Mouse (Mus musculus) heart, embryonic 11.5 days (tissue): ENCODE results near the gene Rps6kb2. TPM values are rescaled to one million over a fixed set of nuclear protein-coding genes. Genes with fewer than 3 reads are reported as not detected.
A peak's percentile ranks its signal among the peaks of the same experiment; 100 is the strongest.

Source experiments
- ATAC-seq: fragments of 200-750 bp; cut with Nextera tagmentation; replicated peaks from 2 replicates; pipeline ENCODE4 v1.8.0; 2017; ENCODE audit warnings: moderate library complexity; ENCODE audit not compliant: insufficient number of reproducible peaks, low FRiP score, low TSS enrichment
- H3K27ac ChIP-seq: fragments of 300-500 bp; sonication (generic); 2 replicates; pipeline ENCODE4 v1.5.1; 2014; ENCODE audit warnings: mild to moderate bottlenecking, low read depth, low read length
- H3K27me3 ChIP-seq: fragments of 300-500 bp; sonication (generic); 2 replicates; pipeline ENCODE4 v1.6.1; 2014; ENCODE audit warnings: mild to moderate bottlenecking, low read length, mixed read lengths; ENCODE audit not compliant: control insufficient read depth, insufficient read depth
- H3K36me3 ChIP-seq: fragments of 300-500 bp; sonication (generic); 2 replicates; pipeline ENCODE4 v1.6.1; 2014; ENCODE audit warnings: mild to moderate bottlenecking, low read length, moderate library complexity, mixed read lengths; ENCODE audit not compliant: control insufficient read depth, insufficient read depth
- H3K4me1 ChIP-seq: fragments of 300-500 bp; sonication (generic); 2 replicates; pipeline ENCODE4 v1.6.1; 2014; ENCODE audit warnings: low read length; ENCODE audit not compliant: control insufficient read depth, insufficient read depth
- H3K4me2 ChIP-seq: fragments of 300-500 bp; sonication (generic); 2 replicates; pipeline ENCODE4 v1.6.1; 2014; ENCODE audit warnings: mild to moderate bottlenecking, moderate library complexity
- H3K4me3 ChIP-seq: fragments of 300-500 bp; sonication (generic); 2 replicates; pipeline ENCODE4 v1.5.1; 2014; ENCODE audit warnings: low read depth, low read length
- H3K9ac ChIP-seq: fragments of 300-500 bp; sonication (generic); 2 replicates; pipeline ENCODE4 v1.6.1; 2014; ENCODE audit warnings: mild to moderate bottlenecking, low read depth, low read length, moderate library complexity
- H3K9me3 ChIP-seq: fragments of 300-500 bp; sonication (generic); replicated peaks from 2 replicates; pipeline ENCODE4 v1.6.1; 2016; ENCODE audit warnings: low read length; ENCODE audit not compliant: control insufficient read depth
- WGBS: fragments of 180-500 bp; shearing (Covaris S2); extraction: QIAGEN DNeasy Blood & Tissue Kit; methylation state at CpG from one replicate; pipeline ENCODE4 v1.1.7; 2014; ENCODE audit not compliant: insufficient replicate concordance; 5-methylcytosine and 5-hydroxymethylcytosine counted together
- polyA plus RNA-seq: library from polyadenylated mRNA; unstranded; fragments of >200 nt; fragmentation: Nextera tagmentation; extraction: Ambion mirVana; gene quantifications from 2 replicates; pipeline ENCODE4 v1.2.1, GENCODE M21; 2014

The Rps6kb2 gene
- polyA plus RNA-seq, 1 experiment from 2014 or later = 38.1 TPM

DNA sequence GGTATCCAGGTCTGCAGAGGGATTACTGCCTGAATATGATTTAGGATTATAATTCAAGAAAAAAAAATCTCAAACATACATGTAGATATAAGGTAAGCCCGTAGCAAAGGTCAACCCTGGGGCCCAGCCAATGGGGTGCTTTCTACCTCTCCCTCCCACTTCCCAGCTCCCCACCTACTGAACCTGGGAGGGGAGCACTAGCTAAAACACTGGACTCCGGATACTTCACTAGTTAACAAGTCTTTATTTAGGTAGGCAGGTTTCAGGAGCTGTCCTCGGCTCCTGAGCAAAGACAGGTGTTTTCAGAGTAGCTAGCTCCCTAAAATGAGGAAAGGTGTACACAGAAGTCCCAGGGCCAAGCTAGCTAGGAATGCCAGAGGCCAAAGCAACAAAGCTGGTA is 946 bp upstream of the Rps6kb2 start:
- no peak overlapping the region for H3K4me3 ChIP-seq
- no peak overlapping the region for H3K4me2 ChIP-seq
- H3K27ac ChIP-seq = no peak overlapping the region
- H3K9me3 ChIP-seq = no peaks in the 10 kb centered on the region
- H3K36me3 ChIP-seq = peaks cover 6% of the 10 kb centered on the region; the same call in 1 of the 2 replicates
- no peaks in the 10 kb centered on the region for H3K27me3 ChIP-seq
- H3K4me1 ChIP-seq = peaks cover 9% of the 10 kb centered on the region
- H3K9ac ChIP-seq = no peak overlapping the region
- WGBS = 70% methylated on average over 3 of the region's 3 CpGs
- ATAC-seq = no peak

DNA sequence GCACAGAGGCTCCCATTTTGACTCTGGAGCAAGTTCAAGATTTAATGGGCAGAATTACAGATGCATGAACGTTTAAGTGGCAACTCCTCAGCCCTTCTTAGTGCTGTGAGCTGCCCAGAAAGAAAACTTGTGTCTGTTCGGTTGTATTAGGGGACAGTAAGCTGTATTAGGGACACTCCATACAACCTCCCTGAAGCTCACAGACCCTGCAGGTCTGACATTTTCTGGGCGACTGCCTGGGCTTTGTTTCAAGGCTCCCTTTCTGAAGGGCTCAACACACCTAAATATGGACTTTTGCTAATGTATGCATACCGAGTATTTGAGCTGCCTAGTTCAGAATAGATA is 361 bp upstream of the Rps6kb2 start:
- Histone ChIP-seq H3K4me3 (peak overlapping the region; percentile 73), H3K27ac (peak overlapping the region; percentile 24; the same call in 1 of the 2 replicates), H3K4me2 (peak overlapping the region; percentile 88), H3K9ac (peak overlapping the region; percentile 85; the same call in 1 of the 2 replicates), H3K9me3 (no peaks in the 10 kb centered on the region), H3K36me3 (peaks cover 6% of the 10 kb centered on the region; the same call in 1 of the 2 replicates), H3K27me3 (no peaks in the 10 kb centered on the region), H3K4me1 (peaks cover 9% of the 10 kb centered on the region)
- no peak for ATAC-seq
- 36% methylated on average over 4 of the region's 4 CpGs for WGBS

DNA sequence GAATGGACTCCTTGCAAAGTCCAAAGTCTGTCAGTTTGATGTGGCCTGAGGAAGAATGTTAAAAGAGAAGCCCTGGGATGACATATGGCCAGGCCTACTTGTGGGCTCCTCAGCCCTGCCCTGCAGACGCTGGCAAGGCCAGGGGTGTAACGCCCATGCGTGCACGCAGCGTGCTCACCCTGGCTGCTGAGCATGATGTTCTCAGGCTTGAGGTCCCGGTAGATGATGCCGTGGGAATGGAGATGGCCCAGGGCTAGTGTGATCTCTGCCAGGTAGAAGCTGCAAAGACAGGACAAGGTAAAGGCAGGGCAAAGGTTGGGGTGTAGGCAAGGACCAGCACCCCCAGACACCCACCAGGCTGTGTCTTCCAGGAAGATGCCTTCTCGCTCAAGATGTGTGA is 4.1 kb downstream of the Rps6kb2 start:
- Histone ChIP-seq H3K36me3 (peaks cover 13% of the 10 kb centered on the region), H3K27me3 (no peaks in the 10 kb centered on the region), H3K4me3 (no peak overlapping the region), H3K9ac (no peak overlapping the region), H3K27ac (no peak overlapping the region), H3K4me1 (peaks cover 7% of the 10 kb centered on the region; the same call in 1 of the 2 replicates), H3K4me2 (no peak overlapping the region), H3K9me3 (no peaks in the 10 kb centered on the region)
- 93% methylated on average over 8 of the region's 8 CpGs for WGBS
- ATAC-seq = no peak

DNA sequence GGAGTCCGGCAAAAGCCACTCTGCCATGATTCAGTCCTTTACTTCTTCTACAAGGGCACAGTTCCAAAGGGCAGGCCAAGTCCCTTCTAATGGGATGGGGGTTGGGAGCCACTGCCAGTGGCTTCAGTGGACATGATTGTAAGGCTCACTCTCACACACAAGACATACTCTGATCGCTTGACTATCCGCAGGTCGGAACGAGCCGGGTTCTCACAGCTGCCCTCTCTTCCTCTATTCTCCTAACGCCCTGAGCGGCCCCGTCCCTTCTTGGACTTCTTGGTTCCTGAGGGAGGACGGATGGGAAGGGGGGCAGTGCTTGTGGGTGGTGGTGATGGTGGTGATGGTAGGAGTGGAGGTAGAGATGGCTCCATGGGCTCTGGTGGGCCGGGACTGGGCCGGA is 6.4 kb downstream of the Rps6kb2 start:
- ATAC-seq = no peak
- Histone ChIP-seq H3K4me1 (no peaks in the 10 kb centered on the region), H3K36me3 (peaks cover 19% of the 10 kb centered on the region), H3K9ac (no peak overlapping the region), H3K9me3 (no peaks in the 10 kb centered on the region), H3K4me3 (no peak overlapping the region), H3K27ac (no peak overlapping the region), H3K27me3 (no peaks in the 10 kb centered on the region), H3K4me2 (no peak overlapping the region)
- WGBS = 92% methylated on average over 12 of the region's 12 CpGs

DNA sequence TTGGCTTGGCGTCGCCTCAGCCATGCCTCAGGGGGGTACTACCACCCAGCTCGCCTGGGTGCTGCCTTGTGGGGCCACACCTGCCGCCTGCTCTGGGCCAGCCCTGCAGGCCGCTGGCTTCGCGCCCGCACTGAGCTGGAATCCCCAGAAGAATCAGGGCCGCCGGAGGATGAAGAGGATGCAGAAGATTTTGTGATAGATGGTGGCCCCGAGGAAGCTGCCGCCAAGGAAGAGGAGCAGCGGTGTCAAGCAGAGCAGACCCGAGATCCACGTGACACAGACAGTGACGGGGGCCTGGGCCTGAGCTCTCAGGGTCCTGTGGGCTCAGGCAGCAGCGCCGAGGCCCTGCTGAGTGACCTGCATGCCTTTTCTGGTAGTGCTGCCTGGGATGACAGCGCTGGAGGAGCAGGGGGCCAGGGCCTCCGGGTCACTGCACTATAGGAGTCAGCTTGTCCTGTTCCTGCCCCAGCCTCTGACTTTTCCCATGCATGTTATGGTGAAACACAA is 7.0 kb downstream of the Rps6kb2 start:
- Histone ChIP-seq H3K9ac (no peak overlapping the region), H3K4me3 (no peak overlapping the region), H3K4me2 (no peak overlapping the region), H3K4me1 (no peaks in the 10 kb centered on the region), H3K36me3 (peaks cover 21% of the 10 kb centered on the region), H3K27ac (no peak overlapping the region), H3K27me3 (no peaks in the 10 kb centered on the region), H3K9me3 (no peaks in the 10 kb centered on the region)
- 66% methylated on average over 20 of the region's 20 CpGs for WGBS
- ATAC-seq = no peak

DNA sequence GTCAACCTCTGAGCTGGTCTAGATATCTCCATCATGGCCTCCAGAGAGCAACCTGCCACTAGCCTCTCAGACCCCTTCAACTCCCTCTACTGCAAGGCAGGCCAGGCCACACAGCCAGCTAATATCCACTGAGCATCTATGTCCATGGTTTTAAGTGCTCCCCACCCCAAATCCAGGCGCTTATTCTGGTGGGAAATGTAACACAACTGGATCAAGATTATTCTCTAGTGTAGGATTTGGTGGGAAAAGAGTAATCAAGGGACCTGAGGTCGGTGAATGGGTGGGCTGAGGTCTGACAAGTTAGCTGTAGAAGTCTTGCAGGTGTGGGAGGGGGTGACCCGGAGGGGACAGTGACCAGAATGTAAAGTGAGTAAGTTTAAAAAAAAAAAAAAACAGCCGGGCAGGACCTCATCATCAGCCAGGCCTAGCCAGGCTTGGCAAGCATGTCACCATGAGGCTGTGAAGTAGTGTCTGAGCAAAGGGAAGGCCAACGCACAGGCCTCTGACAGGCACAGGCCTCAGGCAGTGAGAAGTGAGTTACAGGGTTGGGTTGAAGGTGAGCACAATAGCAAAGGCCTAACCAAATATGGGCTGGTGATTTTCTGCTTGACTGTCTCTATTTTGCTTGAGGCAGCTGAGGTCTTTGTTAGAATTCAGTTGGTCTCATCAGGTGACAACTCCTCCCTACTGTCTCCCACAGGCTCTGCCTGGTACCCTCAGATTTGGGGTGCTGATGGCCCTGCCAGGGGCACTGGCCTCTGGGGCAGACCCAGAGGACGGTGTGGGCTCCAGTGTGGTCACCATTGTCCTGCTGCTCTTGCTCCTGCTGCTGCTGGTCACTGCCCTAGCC is 7.7 kb downstream of the Rps6kb2 start:
- WGBS = 82% methylated on average over 6 of the region's 6 CpGs
- Histone ChIP-seq H3K27ac (no peak overlapping the region), H3K9me3 (no peaks in the 10 kb centered on the region), H3K36me3 (peaks cover 21% of the 10 kb centered on the region), H3K4me3 (no peak overlapping the region), H3K4me1 (no peaks in the 10 kb centered on the region), H3K4me2 (no peak overlapping the region), H3K27me3 (no peaks in the 10 kb centered on the region), H3K9ac (0 out of 2 replicates have a peak overlapping the region, but pooled peaks have one; percentile 4)
- ATAC-seq = no peak

DNA sequence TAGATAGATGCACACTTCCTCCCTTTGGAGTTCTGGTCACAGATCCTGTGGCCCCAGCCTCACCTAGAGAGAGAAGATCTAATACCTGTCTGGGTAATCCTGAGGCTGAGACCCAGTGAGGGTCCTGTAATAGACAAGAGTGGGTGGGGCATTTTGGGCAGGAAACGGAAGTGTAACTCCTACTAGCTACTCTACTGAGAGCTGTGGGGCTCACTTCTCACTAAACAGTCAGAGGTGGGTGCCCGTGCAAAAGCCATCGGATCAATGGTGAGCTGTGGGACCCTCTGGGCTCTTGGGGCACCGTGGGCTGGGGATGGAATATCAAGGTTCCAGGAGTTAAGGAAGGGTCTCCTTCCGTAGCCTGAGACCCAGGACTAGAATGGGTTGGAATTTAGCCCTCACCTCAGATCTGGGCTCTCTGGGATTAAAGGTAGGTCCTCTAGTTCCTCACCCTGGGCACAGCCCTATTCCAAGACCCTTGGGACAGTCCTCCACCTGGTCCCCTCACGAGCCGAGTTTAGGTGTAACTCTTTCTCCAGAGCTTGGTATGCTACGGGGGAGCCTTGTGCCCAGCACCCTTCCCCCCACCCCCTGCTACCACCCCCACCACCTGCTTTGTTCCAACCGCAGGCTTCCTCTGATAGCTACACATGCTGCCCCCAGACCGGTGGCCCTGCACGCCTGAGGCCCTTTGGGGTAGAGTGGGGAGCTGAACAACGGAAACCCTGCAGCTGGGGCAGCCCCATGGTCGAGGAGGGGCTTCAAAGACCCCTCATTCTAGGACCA is 8.5 kb downstream of the Rps6kb2 start:
- Histone ChIP-seq H3K4me2 (no peak overlapping the region), H3K9me3 (no peaks in the 10 kb centered on the region), H3K27me3 (no peaks in the 10 kb centered on the region), H3K36me3 (peaks cover 22% of the 10 kb centered on the region), H3K4me1 (no peaks in the 10 kb centered on the region), H3K27ac (no peak overlapping the region), H3K9ac (0 out of 2 replicates have a peak overlapping the region, but pooled peaks have one; percentile 4), H3K4me3 (no peak overlapping the region)
- 75% methylated on average over 13 of the region's 13 CpGs for WGBS
- no peak for ATAC-seq

DNA sequence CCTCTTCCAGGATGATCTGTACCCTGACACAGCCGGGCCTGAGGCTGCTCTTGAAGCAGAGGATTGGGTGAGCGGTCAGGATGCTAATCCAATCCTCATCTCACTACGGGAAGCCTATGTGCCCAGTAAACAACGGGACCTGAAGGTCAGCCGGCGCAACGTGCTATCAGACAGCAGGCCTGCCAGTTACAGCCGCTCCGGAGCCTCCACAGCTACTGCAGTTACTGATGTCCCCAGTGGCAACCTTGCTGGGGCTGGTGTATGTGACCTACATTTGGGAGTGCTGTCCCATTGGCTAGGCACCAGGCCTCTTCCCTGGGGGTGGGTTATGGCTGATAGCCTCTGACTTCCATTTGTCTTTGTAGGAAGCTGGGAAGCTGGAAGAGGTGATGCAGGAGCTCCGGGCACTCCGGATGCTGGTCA is 9.9 kb downstream of the Rps6kb2 start, which contains the start of gene Ptprcap:
Gene Ptprcap (plus strand): TSS at position 373 of the 423 bp plus-strand sequence.
- Histone ChIP-seq H3K4me1 (peaks cover 7% of the 10 kb centered on the region), H3K4me2 (no peak within 1 kb of the TSS), H3K27ac (no peak within 1 kb of the TSS), H3K27me3 (no peaks in the 10 kb centered on the region), H3K4me3 (no peak within 1 kb of the TSS), H3K9ac (peak within 1 kb of the TSS; percentile 34; the same call in 1 of the 2 replicates), H3K9me3 (no peaks in the 10 kb centered on the region), H3K36me3 (peaks cover 22% of the 10 kb centered on the region)
- ATAC-seq = no peak
- WGBS = 57% methylated on average over 11 of the region's 11 CpGs
